Mouse (Mus musculus) urinary bladder, postnatal 10 days (tissue): ENCODE data around the gene Plxna2.

Experiments
- DNase-seq: peaks from one replicate; pipeline ENCODE4 v3.0.0; 2022; ENCODE audit warnings: low spot score

Gene Plxna2

DNA sequence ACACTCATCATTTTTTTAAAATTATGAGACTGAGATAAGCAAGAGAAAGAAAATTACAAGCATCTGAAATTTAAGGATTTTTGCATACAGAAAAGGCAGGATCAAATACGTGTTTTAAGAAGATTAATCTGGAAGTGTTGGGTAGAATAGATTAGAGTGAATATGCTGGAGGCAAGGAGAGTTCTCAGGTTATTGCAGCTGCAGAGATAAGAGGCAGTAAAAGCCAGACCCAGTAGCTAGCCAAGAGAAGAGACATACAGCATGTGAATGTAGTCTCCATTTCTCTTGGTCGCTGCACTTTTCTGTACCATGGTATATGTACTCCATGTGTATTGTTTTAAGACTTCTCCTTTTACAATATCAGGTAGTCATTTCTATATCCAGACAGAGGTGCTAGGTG lies 88.5 kb downstream of the Plxna2 start:
- no peak for DNase-seq

- DNase-seq: no peak
Observed at GRCm38 (mm10) chr1:194712373-194712772, 94.4 kb downstream of the Plxna2 start.

DNA sequence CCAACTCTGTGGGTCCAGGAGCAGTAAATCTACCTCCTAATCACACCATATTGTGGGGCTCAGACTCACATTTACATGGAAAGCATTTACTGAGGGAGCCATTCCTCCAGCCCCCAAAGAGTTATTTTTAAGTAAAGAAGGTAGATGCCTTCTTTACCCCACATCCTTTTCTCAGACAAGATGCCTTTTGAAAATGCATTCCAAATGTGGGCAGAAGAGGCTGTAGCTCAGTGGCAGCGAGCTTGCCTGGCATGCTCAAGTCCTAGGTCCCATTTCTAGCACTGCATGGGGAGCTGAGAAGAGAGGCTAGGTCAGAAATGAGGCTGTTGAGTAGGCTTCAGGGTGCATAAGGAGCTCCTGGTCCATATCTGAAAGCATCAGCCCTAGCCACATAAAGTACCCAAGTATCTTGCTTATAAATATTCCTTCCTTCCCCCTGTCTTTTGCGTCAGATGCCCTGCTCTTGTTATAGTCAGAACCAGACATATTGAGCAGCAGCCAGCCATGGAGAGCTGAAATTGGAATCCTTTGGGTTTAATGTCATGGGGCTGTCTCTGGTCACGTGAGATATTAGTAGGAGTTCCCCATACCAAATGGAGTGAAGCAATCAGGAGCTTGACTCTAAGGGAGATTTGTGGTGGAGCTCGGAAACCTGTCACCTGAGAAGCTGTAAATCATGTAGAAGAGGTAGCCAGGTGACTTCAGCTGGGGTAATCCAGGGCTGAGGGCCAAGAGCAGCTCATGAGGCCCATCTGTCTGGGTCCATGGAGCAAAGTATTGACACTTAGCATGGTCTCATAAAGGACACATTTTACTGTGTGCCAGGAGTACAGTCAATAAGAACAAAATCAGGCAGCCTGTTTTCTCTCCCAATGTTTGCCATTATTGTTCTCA lies 96.4 kb downstream of the Plxna2 start:
- DNase-seq: no peak

GRCm38 (mm10) chr1:194717451-194717874 lies 99.4 kb downstream of the Plxna2 start:
- no peak for DNase-seq

DNA sequence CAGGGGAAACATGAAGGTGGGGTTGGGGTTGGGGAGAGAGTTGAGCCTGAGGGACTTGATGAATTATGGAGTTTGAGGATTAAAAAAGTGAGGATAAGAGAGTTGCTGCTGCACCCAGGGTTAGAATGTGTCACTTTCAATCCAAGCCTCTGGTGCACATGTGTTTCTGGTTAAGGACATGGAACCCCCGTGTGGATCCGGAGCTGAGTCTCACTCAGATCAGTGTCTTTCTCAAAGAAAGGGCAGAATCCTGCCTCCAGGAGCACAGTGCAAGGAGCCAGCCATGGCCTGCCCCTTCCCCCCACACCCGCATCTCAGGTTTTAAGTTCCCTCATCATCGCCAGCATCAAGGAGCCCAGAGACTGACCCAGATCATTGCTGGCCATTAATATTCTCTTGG lies 102.4 kb downstream of the Plxna2 start:
- no peak for DNase-seq

- DNase-seq: no peak
Observed at GRCm38 (mm10) chr1:194721260-194721659, 103.2 kb downstream of the Plxna2 start.

DNA sequence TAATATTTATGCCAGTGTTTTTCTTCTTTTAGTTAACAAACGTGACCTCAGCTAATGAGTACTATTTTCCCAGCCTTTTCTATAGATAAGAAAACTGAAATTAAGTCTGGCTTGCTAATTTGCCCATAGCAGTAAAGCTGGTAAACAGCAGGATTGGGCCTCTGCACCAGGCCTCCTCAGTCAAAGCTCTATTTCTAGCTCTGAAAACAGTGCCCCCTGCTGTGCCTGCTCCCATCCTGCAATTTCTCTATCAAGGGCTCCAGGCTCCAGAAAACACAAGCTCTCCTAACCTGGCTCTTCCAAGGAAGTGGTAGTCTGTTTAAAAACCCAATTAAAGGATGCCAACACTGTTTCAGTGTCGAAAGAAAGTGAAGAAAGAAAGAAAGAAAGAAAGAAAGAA lies 104.3 kb downstream of the Plxna2 start:
- no peak for DNase-seq

GRCm38 (mm10) chr1:194734836-194735235 lies 116.8 kb downstream of the Plxna2 start:
- DNase-seq: no peak

GRCm38 (mm10) chr1:194739894-194740293 lies 121.9 kb downstream of the Plxna2 start:
- no peak for DNase-seq

- DNase-seq: no peak
Observed at GRCm38 (mm10) chr1:194742901-194743422, 124.9 kb downstream of the Plxna2 start.

GRCm38 (mm10) chr1:194745177-194745934 lies 127.3 kb downstream of the Plxna2 start:
- no peak for DNase-seq

DNA sequence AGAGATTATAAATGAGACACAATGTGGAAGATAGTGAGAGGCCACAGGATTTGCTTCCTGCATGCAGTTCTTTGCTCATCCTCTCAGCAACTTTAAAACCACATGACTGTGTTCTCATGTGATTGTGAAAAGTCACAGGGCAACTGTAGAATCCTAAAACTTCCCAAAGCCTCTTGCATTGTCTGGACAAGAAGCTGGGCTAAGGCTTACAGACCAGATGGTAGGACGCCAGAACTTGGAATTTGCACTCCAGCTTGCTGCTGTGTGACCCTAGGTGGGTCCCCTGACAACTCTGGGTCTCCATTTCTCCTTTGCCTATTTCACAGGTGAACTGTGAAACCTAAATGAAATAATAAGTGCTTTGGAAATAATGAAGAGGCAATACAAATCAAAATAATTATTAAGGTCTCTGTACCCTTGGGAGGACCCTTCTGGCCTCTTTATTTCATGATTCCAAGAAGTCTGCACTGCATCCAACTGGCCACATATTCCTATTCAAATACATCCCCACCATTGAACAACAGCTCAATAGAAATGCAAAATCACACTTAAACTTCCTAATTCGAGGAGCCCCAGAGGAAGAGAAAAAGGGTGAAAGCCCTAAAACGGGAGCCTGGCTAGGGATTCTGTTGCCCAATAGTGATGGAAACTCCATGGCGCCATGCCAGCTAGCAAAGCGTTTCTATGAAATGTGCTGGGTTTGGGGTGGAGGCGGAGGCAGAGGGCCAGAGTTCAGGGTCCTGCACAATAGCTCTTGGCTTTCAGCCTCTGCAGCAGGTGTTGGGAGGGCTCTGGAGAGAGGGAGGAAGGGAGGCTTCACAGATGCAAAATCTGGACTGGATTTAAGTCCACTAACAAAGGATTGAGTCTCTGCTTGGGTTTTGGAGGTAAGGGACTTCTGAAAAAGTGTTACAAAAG lies 128.6 kb downstream of the Plxna2 start:
- no peak for DNase-seq

- no peak for DNase-seq
Observed at GRCm38 (mm10) chr1:194747258-194747657, 129.2 kb downstream of the Plxna2 start.

DNA sequence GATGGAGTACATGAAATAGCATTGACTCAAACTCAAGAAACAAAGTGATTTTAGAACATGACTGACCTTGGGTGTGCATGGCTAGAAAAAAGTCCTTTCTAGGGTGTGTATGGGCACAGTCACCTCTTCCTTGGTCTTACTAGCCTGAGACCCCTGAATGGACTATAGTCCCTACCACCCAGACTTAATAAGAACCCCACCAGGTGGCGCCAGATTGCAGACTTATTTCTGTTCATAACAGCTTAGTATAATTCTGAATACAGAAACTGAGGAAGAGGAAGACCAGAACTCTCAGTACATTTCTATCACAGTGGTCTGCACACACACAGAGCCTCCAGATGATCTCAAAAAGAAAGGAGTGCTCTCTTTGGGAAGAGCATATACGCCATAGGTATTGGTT lies 135.2 kb downstream of the Plxna2 start:
- no peak for DNase-seq

DNA sequence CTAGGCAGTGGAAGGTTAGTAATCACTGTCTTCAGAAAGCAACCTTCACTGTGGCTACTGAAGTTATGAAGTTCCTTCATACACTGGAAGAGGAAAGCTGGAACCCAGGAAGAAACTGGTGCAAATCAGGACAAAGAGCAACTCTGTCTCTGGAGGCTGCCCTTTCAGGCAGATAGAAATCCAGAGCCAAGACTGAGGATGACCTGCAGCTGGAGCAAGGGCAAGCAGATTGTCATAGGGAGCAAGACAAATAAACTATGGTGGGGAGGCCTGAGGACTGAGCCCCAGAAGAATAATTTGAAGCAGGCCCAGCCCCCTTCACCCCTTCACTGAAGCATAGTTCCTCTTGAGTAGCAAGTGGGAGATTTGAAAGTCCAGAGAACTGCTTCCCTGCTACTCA lies 138.0 kb downstream of the Plxna2 start:
- no peak for DNase-seq

- no peak for DNase-seq
Observed at GRCm38 (mm10) chr1:194756409-194756808, 138.4 kb downstream of the Plxna2 start.

GRCm38 (mm10) chr1:194756863-194757262 lies 138.8 kb downstream of the Plxna2 start:
- DNase-seq: no peak

- DNase-seq: no peak
Observed at GRCm38 (mm10) chr1:194761432-194762212, 143.6 kb downstream of the Plxna2 start.

GRCm38 (mm10) chr1:194762896-194763295 lies 144.9 kb downstream of the Plxna2 start:
- DNase-seq: no peak

GRCm38 (mm10) chr1:194764951-194765350 lies 146.9 kb downstream of the Plxna2 start:
- DNase-seq: no peak

- no peak for DNase-seq
Observed at GRCm38 (mm10) chr1:194768799-194769198, 150.8 kb downstream of the Plxna2 start.
